Mouse (Mus musculus) heart, embryonic 13.5 days (tissue): ENCODE measurements around the gene Ntf3. TPM values are rescaled to one million over a fixed set of nuclear protein-coding genes. Genes with fewer than 3 reads are reported as not detected.

Source experiments
- ATAC-seq: fragments of 200-750 bp; cut with Nextera tagmentation; 2 replicates; pipeline ENCODE4 v1.8.0; 2017; ENCODE audit warnings: moderate TSS enrichment; ENCODE audit not compliant: insufficient number of reproducible peaks, low FRiP score, low TSS enrichment; ENCODE audit errors: extremely low read depth
- H3K27ac ChIP-seq: fragments of 300-500 bp; sonication (generic); replicated peaks from 2 replicates; pipeline ENCODE4 v1.5.1; 2015; ENCODE audit warnings: moderate library complexity, mild to moderate bottlenecking, inconsistent platforms
- H3K27me3 ChIP-seq: fragments of 300-500 bp; sonication (generic); replicated peaks from 2 replicates; pipeline ENCODE4 v1.6.1; 2015; ENCODE audit warnings: mild to moderate bottlenecking, inconsistent platforms
- H3K36me3 ChIP-seq: fragments of 300-500 bp; sonication (generic); 2 replicates; pipeline ENCODE4 v1.6.1; 2015; ENCODE audit warnings: mild to moderate bottlenecking, inconsistent platforms
- H3K4me1 ChIP-seq: fragments of 300-500 bp; sonication (generic); 2 replicates; pipeline ENCODE4 v1.6.1; 2015; ENCODE audit warnings: inconsistent platforms
- H3K4me2 ChIP-seq: fragments of 300-500 bp; sonication (generic); 2 replicates; pipeline ENCODE4 v1.6.1; 2015; ENCODE audit warnings: inconsistent platforms, mild to moderate bottlenecking, moderate library complexity
- H3K4me3 ChIP-seq: fragments of 300-500 bp; sonication (generic); 2 replicates; pipeline ENCODE4 v1.5.1; 2015; ENCODE audit warnings: moderate library complexity, mild to moderate bottlenecking, inconsistent platforms
- H3K9ac ChIP-seq: fragments of 300-500 bp; sonication (generic); 2 replicates; pipeline ENCODE4 v1.6.1; 2015; ENCODE audit warnings: inconsistent platforms, mild to moderate bottlenecking, moderate library complexity
- H3K9me3 ChIP-seq: fragments of 300-500 bp; sonication (generic); 2 replicates; pipeline ENCODE4 v1.6.1; 2016; ENCODE audit warnings: inconsistent platforms
- WGBS: fragments of 180-500 bp; shearing (Covaris S2); methylation state at CpG from one replicate; pipeline ENCODE4 v1.1.7; 2015; ENCODE audit warnings: mixed read lengths; 5-methylcytosine and 5-hydroxymethylcytosine counted together
- polyA plus RNA-seq: library from polyadenylated mRNA; unstranded; fragments of >200 nt; fragmentation: Nextera tagmentation; extraction: Ambion mirVana; gene quantifications from 2 replicates; pipeline ENCODE4 v1.2.1, GENCODE M21; 2015

Ntf3 gene
- polyA plus RNA-seq, 1 experiment from 2014 or later = 7.4 TPM

GRCm38 (mm10) chr6:126134155-126134906 lies 32.4 kb downstream of the Ntf3 start:
- WGBS = 70% methylated on average over 19 of the region's 19 CpGs
- Histone ChIP-seq H3K9me3 (no peaks in the 10 kb centered on the region), H3K27me3 (no peaks in the 10 kb centered on the region), H3K36me3 (no peaks in the 10 kb centered on the region), H3K4me3 (no peak overlapping the region), H3K4me2 (no peak overlapping the region), H3K4me1 (peaks cover 5% of the 10 kb centered on the region; the same call in 1 of the 2 replicates), H3K27ac (no peak overlapping the region), H3K9ac (no peak overlapping the region)
- ATAC-seq = no peak

- 33% methylated on average over 7 of the region's 7 CpGs for WGBS
- H3K36me3 ChIP-seq = no peaks in the 10 kb centered on the region
- H3K27ac ChIP-seq = no peak overlapping the region
- ATAC-seq = no peak
- no peak overlapping the region for H3K4me2 ChIP-seq
- peaks cover 17% of the 10 kb centered on the region for H3K4me1 ChIP-seq
- H3K4me3 ChIP-seq = no peak overlapping the region
- no peaks in the 10 kb centered on the region for H3K9me3 ChIP-seq
- no peaks in the 10 kb centered on the region for H3K27me3 ChIP-seq
- H3K9ac ChIP-seq = no peak overlapping the region
These were observed 38.5 kb downstream of the Ntf3 start for GRCm38 (mm10) chr6:126128238-126128637.

GRCm38 (mm10) chr6:126118247-126118646 lies 48.5 kb downstream of the Ntf3 start:
- no peak overlapping the region for H3K4me3 ChIP-seq
- H3K9me3 ChIP-seq = no peaks in the 10 kb centered on the region
- H3K27me3 ChIP-seq = no peaks in the 10 kb centered on the region
- no peaks in the 10 kb centered on the region for H3K36me3 ChIP-seq
- H3K9ac ChIP-seq = no peak overlapping the region
- no peak overlapping the region for H3K4me2 ChIP-seq
- no peak for ATAC-seq
- WGBS = 61% methylated on average over 1 of the region's 1 CpGs
- no peak overlapping the region for H3K27ac ChIP-seq
- peaks cover 39% of the 10 kb centered on the region for H3K4me1 ChIP-seq

- H3K36me3 ChIP-seq = no peaks in the 10 kb centered on the region
- H3K4me3 ChIP-seq = no peak overlapping the region
- no peak overlapping the region for H3K4me2 ChIP-seq
- peaks cover 39% of the 10 kb centered on the region for H3K4me1 ChIP-seq
- H3K27me3 ChIP-seq = no peaks in the 10 kb centered on the region
- 70% methylated on average over 8 of the region's 8 CpGs for WGBS
- no peak overlapping the region for H3K9ac ChIP-seq
- H3K27ac ChIP-seq = no peak overlapping the region
- ATAC-seq = no peak
- no peaks in the 10 kb centered on the region for H3K9me3 ChIP-seq
These were observed 49.5 kb downstream of the Ntf3 start for GRCm38 (mm10) chr6:126117191-126117590.

- peak overlapping the region; percentile 70 for H3K27ac ChIP-seq
- no peak for ATAC-seq
- no peaks in the 10 kb centered on the region for H3K36me3 ChIP-seq
- no peaks in the 10 kb centered on the region for H3K9me3 ChIP-seq
- peaks cover 39% of the 10 kb centered on the region for H3K4me1 ChIP-seq
- WGBS = 52% methylated on average over 10 of the region's 10 CpGs
- H3K27me3 ChIP-seq = no peaks in the 10 kb centered on the region
- H3K4me2 ChIP-seq = no peak overlapping the region
- no peak overlapping the region for H3K4me3 ChIP-seq
- no peak overlapping the region for H3K9ac ChIP-seq
These were observed 51.6 kb downstream of the Ntf3 start for GRCm38 (mm10) chr6:126114934-126115633.

GRCm38 (mm10) chr6:126110892-126111835 lies 55.5 kb downstream of the Ntf3 start:
- ATAC-seq = no peak
- Histone ChIP-seq H3K9ac (no peak overlapping the region), H3K9me3 (no peaks in the 10 kb centered on the region), H3K4me1 (peaks cover 40% of the 10 kb centered on the region), H3K4me3 (no peak overlapping the region), H3K4me2 (no peak overlapping the region), H3K27me3 (no peaks in the 10 kb centered on the region), H3K36me3 (no peaks in the 10 kb centered on the region), H3K27ac (no peak overlapping the region)
- WGBS = 77% methylated on average over 15 of the region's 15 CpGs

GRCm38 (mm10) chr6:126109184-126109583 lies 57.5 kb downstream of the Ntf3 start:
- H3K4me2 ChIP-seq = no peak overlapping the region
- no peak overlapping the region for H3K27ac ChIP-seq
- no peaks in the 10 kb centered on the region for H3K36me3 ChIP-seq
- no peak overlapping the region for H3K4me3 ChIP-seq
- ATAC-seq = no peak
- peaks cover 36% of the 10 kb centered on the region for H3K4me1 ChIP-seq
- no peaks in the 10 kb centered on the region for H3K9me3 ChIP-seq
- WGBS = 68% methylated on average over 5 of the region's 5 CpGs
- no peaks in the 10 kb centered on the region for H3K27me3 ChIP-seq
- no peak overlapping the region for H3K9ac ChIP-seq

- WGBS = 79% methylated on average over 2 of the region's 2 CpGs
- H3K4me2 ChIP-seq = no peak overlapping the region
- H3K36me3 ChIP-seq = no peaks in the 10 kb centered on the region
- no peaks in the 10 kb centered on the region for H3K9me3 ChIP-seq
- no peak overlapping the region for H3K9ac ChIP-seq
- H3K27ac ChIP-seq = no peak overlapping the region
- H3K4me1 ChIP-seq = peaks cover 36% of the 10 kb centered on the region
- no peak overlapping the region for H3K4me3 ChIP-seq
- no peak for ATAC-seq
- H3K27me3 ChIP-seq = no peaks in the 10 kb centered on the region
These were observed 57.9 kb downstream of the Ntf3 start for GRCm38 (mm10) chr6:126108771-126109170.

- Histone ChIP-seq H3K27ac (no peak overlapping the region), H3K9me3 (no peaks in the 10 kb centered on the region), H3K9ac (no peak overlapping the region), H3K27me3 (no peaks in the 10 kb centered on the region), H3K4me1 (peaks cover 42% of the 10 kb centered on the region), H3K36me3 (no peaks in the 10 kb centered on the region), H3K4me3 (no peak overlapping the region), H3K4me2 (no peak overlapping the region)
- 53% methylated on average over 2 of the region's 2 CpGs for WGBS
- ATAC-seq = no peak
These were observed 59.3 kb downstream of the Ntf3 start for GRCm38 (mm10) chr6:126107398-126107797.

- ATAC-seq = no peak
- peak overlapping the region; percentile 34 for H3K27ac ChIP-seq
- no peak overlapping the region for H3K4me3 ChIP-seq
- peaks cover 4% of the 10 kb centered on the region for H3K36me3 ChIP-seq
- no peaks in the 10 kb centered on the region for H3K9me3 ChIP-seq
- H3K27me3 ChIP-seq = no peaks in the 10 kb centered on the region
- no peak overlapping the region for H3K9ac ChIP-seq
- H3K4me2 ChIP-seq = no peak overlapping the region
- WGBS = 66% methylated on average over 2 of the region's 2 CpGs
- H3K4me1 ChIP-seq = peaks cover 42% of the 10 kb centered on the region
These were observed 59.9 kb downstream of the Ntf3 start for GRCm38 (mm10) chr6:126106798-126107173.
